Mouse (Mus musculus) lung, postnatal 4 days (tissue): ENCODE data around the gene Zfp933.
"Not testable (repeated sequence)": the region's sequence is repeated elsewhere in the genome, so short reads cannot be mapped to it uniquely, and the experiment has no call there.

Source experiments
- DNase-seq, 2 experiments: peaks; one replicate each; pipeline ENCODE4 v3.0.0; 2021

Gene Zfp933

GRCm38 (mm10) chr4:147847614-147848583 lies at the start of gene Zfp933:
TSS of gene Zfp933 (minus strand) at chr4:147848366.
- DNase-seq = peak; percentile 48 to 69

- DNase-seq = no peak
Observed at GRCm38 (mm10) chr4:147897348-147897747, 49.2 kb upstream of the Zfp933 start.

GRCm38 (mm10) chr4:147896411-147896810 lies 48.2 kb upstream of the Zfp933 start:
- no peak for DNase-seq

- no peak for DNase-seq
Observed at GRCm38 (mm10) chr4:147895815-147896330, 47.7 kb upstream of the Zfp933 start.

- DNase-seq = no peak
Observed at GRCm38 (mm10) chr4:147890341-147890740, 42.2 kb upstream of the Zfp933 start.

GRCm38 (mm10) chr4:147888237-147888636 lies 40.1 kb upstream of the Zfp933 start:
- DNase-seq = no peak

- DNase-seq = no peak
Observed at GRCm38 (mm10) chr4:147887277-147887676, 39.1 kb upstream of the Zfp933 start.

- no peak for DNase-seq
Observed at GRCm38 (mm10) chr4:147886158-147886557, 38.0 kb upstream of the Zfp933 start.

GRCm38 (mm10) chr4:147884138-147884537 lies 36.0 kb upstream of the Zfp933 start:
- DNase-seq = no peak

GRCm38 (mm10) chr4:147883041-147883440 lies 34.9 kb upstream of the Zfp933 start:
- DNase-seq = no peak

GRCm38 (mm10) chr4:147881792-147882191 lies 33.6 kb upstream of the Zfp933 start:
- no peak for DNase-seq

- no peak for DNase-seq
Observed at GRCm38 (mm10) chr4:147879865-147880264, 31.7 kb upstream of the Zfp933 start.

GRCm38 (mm10) chr4:147879456-147879855 lies 31.3 kb upstream of the Zfp933 start:
- no peak for DNase-seq

- no peak for DNase-seq
Observed at GRCm38 (mm10) chr4:147878537-147878936, 30.4 kb upstream of the Zfp933 start.

GRCm38 (mm10) chr4:147875852-147876575 lies 27.8 kb upstream of the Zfp933 start:
- DNase-seq = no peak

- no peak for DNase-seq
Observed at GRCm38 (mm10) chr4:147869238-147869637, 21.1 kb upstream of the Zfp933 start.

- DNase-seq = peak; percentile 95 to 98
Observed at GRCm38 (mm10) chr4:147868450-147869031, 20.4 kb upstream of the Zfp933 start, which contains the start of the genes Miip and Fv1. TSS of gene Miip (minus strand) at chr4:147868816. TSS of gene Fv1 (plus strand) at chr4:147868979.

- no peak for DNase-seq
Observed at GRCm38 (mm10) chr4:147867563-147868449, 19.6 kb upstream of the Zfp933 start.

- not testable (repeated sequence) for DNase-seq
Observed at GRCm38 (mm10) chr4:147866793-147867192, 18.6 kb upstream of the Zfp933 start.

- DNase-seq = no peak
Observed at GRCm38 (mm10) chr4:147866056-147866455, 17.9 kb upstream of the Zfp933 start.

GRCm38 (mm10) chr4:147865651-147866050 lies 17.5 kb upstream of the Zfp933 start:
- no peak for DNase-seq

- no peak for DNase-seq
Observed at GRCm38 (mm10) chr4:147862051-147862450, 13.9 kb upstream of the Zfp933 start.
